Mouse (Mus musculus) macrophage (primary cell): ENCODE data around the gene A26c2. TPM values are rescaled to one million over a fixed set of nuclear protein-coding genes. Genes with fewer than 3 reads are reported as not detected.

Experiments used
- H3K27ac ChIP-seq: fragments of 350-480 bp; formaldehyde crosslinking; 2 replicates; pipeline ENCODE4 v1.9.0; 2021
- H3K36me3 ChIP-seq: fragments of 350-480 bp; formaldehyde crosslinking; 2 replicates; pipeline ENCODE4 v1.9.0; 2021; ENCODE audit errors: inconsistent target
- H3K4me3 ChIP-seq: fragments of 350-480 bp; formaldehyde crosslinking; 2 replicates; pipeline ENCODE4 v1.9.0; 2021; ENCODE audit errors: inconsistent target
- H3K79me2 ChIP-seq: fragments of 350-480 bp; formaldehyde crosslinking; 2 replicates; pipeline ENCODE4 v1.9.0; 2021; ENCODE audit errors: inconsistent target
- WGBS: methylation state at CpG from one replicate; pipeline ENCODE4 v1.1.7; 2026; ENCODE audit warnings: inconsistent platforms; ENCODE audit not compliant: missing documents; 5-methylcytosine and 5-hydroxymethylcytosine counted together
- polyA plus RNA-seq: library from polyadenylated mRNA; stranded (reverse); fragments of 250-400 nt; gene quantifications from 3 replicates; pipeline ENCODE4 v1.2.4, GENCODE M21; 2018; ENCODE audit warnings: inconsistent platforms
- total RNA-seq, 78 experiments: library from RNA; depleted of rRNA; stranded (reverse); fragments of 250-400 nt; gene quantifications; 1 replicate in 9 of 78; 2 replicates in 24 of 78; 3 replicates in 43 of 78; 4 replicates in 2 of 78; pipeline ENCODE4 v1.2.4; 2018; ENCODE audit warnings: inconsistent platforms in 56 of 78

Gene A26c2
- total RNA-seq (2018; cell fraction: chromatin; rRNA removed) = not detected
- not detected for total RNA-seq (2018; cell fraction: cytosol; rRNA removed)
- total RNA-seq (2018; cell fraction: nucleus; rRNA removed) = not detected
- polyA plus RNA-seq = not detected in 3 replicates

GRCm38 (mm10) chr7:62823573-62823972 is at the start of gene A26c2:
Gene A26c2 (minus strand): TSS chr7:62823673.
- no peaks in the 10 kb centered on the region for H3K79me2 ChIP-seq
- H3K4me3 ChIP-seq = no peak within 1 kb of the TSS
- no peaks in the 10 kb centered on the region for H3K36me3 ChIP-seq
- WGBS = 81% methylated on average over 7 of the region's 7 CpGs
- H3K27ac ChIP-seq = no peak within 1 kb of the TSS

- Histone ChIP-seq H3K27ac (no peak overlapping the region), H3K36me3 (no peaks in the 10 kb centered on the region), H3K79me2 (no peaks in the 10 kb centered on the region), H3K4me3 (no peak overlapping the region)
Measured at GRCm38 (mm10) chr7:62851471-62851870, 28.0 kb upstream of the A26c2 start.
